Mouse (Mus musculus) hindbrain, embryonic 11.5 days (tissue): ENCODE measurements at regions not wholly inside any gene's neighbourhood (a gene's known extent, or its start where the extent isn't known, plus 50 kb on each side); places are given as distances from the start of the nearest gene placed in this dataset.

Source experiments
- ATAC-seq: fragments of 200-750 bp; cut with Nextera tagmentation; 2 replicates; pipeline ENCODE4 v1.8.0; 2017; ENCODE audit warnings: mild to moderate bottlenecking, moderate TSS enrichment, moderate library complexity; ENCODE audit not compliant: low FRiP score
- DNase-seq: peaks from one replicate; pipeline ENCODE4 v3.0.0-alpha.2; 2015; ENCODE audit warnings: low spot score
- H3K27ac ChIP-seq: fragments of 300-500 bp; sonication (generic); 2 replicates; pipeline ENCODE4 v1.5.1; 2014; ENCODE audit warnings: mild to moderate bottlenecking, low read depth, low read length
- H3K27me3 ChIP-seq: fragments of 300-500 bp; sonication (generic); 2 replicates; pipeline ENCODE4 v1.6.1; 2014; ENCODE audit warnings: mild to moderate bottlenecking, low read length, moderate library complexity, mixed read lengths; ENCODE audit not compliant: control insufficient read depth, insufficient read depth
- H3K36me3 ChIP-seq: fragments of 300-500 bp; sonication (generic); 2 replicates; pipeline ENCODE4 v1.6.1; 2014; ENCODE audit warnings: mild to moderate bottlenecking, low read length, moderate library complexity, mixed read lengths; ENCODE audit not compliant: control insufficient read depth, insufficient read depth
- H3K4me1 ChIP-seq: fragments of 300-500 bp; sonication (generic); replicated peaks from 2 replicates; pipeline ENCODE4 v1.6.1; 2014; ENCODE audit warnings: low read length, mixed read lengths; ENCODE audit not compliant: control insufficient read depth, insufficient read depth
- H3K4me2 ChIP-seq: fragments of 300-500 bp; sonication (generic); replicated peaks from 2 replicates; pipeline ENCODE4 v1.6.1; 2014; ENCODE audit warnings: mild to moderate bottlenecking, low read depth, low read length
- H3K4me3 ChIP-seq: fragments of 300-500 bp; sonication (generic); 2 replicates; pipeline ENCODE4 v1.5.1; 2014; ENCODE audit warnings: low read depth, low read length
- H3K9ac ChIP-seq: fragments of 300-500 bp; sonication (generic); 2 replicates; pipeline ENCODE4 v1.6.1; 2014; ENCODE audit warnings: low read depth, low read length
- H3K9me3 ChIP-seq: fragments of 300-500 bp; sonication (generic); 2 replicates; pipeline ENCODE4 v1.6.1; 2016; ENCODE audit warnings: low read length; ENCODE audit not compliant: control insufficient read depth
- WGBS: fragments of 180-500 bp; shearing (Covaris S2); extraction: QIAGEN DNeasy Blood & Tissue Kit; methylation state at CpG from one replicate; pipeline ENCODE4 v1.1.7; 2014; 5-methylcytosine and 5-hydroxymethylcytosine counted together

GRCm38 (mm10) chr14:109802522-109803126 lies 888.7 kb upstream of the Slitrk1 start:
- H3K27me3 ChIP-seq = no peaks in the 10 kb centered on the region
- no peak overlapping the region for H3K4me3 ChIP-seq
- H3K9ac ChIP-seq = no peak overlapping the region
- H3K9me3 ChIP-seq = no peaks in the 10 kb centered on the region
- WGBS = 73% methylated on average over 3 of the region's 3 CpGs
- no peaks in the 10 kb centered on the region for H3K36me3 ChIP-seq
- no peak for ATAC-seq
- DNase-seq = no peak
- H3K27ac ChIP-seq = no peak overlapping the region
- H3K4me1 ChIP-seq = no peaks in the 10 kb centered on the region
- no peak overlapping the region for H3K4me2 ChIP-seq

DNA sequence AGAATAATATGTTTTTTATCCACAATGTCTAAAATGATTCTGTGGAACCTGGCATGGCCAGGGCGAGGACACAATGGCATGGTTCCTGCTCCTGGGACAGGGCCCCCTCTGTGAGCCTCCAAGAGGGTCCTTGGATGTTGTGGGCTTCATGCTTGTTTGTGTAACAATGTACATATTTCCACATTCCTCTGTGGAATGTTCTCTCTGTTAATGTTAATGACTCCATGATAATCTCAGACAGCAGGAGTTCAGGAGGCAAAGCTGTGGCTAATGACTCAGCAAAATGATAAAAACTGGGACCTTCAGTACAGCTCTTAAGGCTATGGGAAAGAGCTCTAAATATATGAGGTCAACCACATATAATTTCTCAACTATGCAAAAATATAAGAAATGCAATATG lies 858.3 kb upstream of the Slitrk1 start:
- no peaks in the 10 kb centered on the region for H3K9me3 ChIP-seq
- H3K27ac ChIP-seq = no peak overlapping the region
- 56% methylated on average over 1 of the region's 1 CpGs for WGBS
- no peaks in the 10 kb centered on the region for H3K36me3 ChIP-seq
- no peak for DNase-seq
- H3K4me1 ChIP-seq = no peaks in the 10 kb centered on the region
- H3K4me2 ChIP-seq = no peak overlapping the region
- ATAC-seq = no peak
- no peaks in the 10 kb centered on the region for H3K27me3 ChIP-seq
- no peak overlapping the region for H3K4me3 ChIP-seq
- no peak overlapping the region for H3K9ac ChIP-seq

GRCm38 (mm10) chr14:109760892-109761291 lies 846.9 kb upstream of the Slitrk1 start:
- Histone ChIP-seq H3K4me3 (no peak overlapping the region), H3K4me2 (no peak overlapping the region), H3K36me3 (no peaks in the 10 kb centered on the region), H3K9ac (no peak overlapping the region), H3K4me1 (no peaks in the 10 kb centered on the region), H3K9me3 (no peaks in the 10 kb centered on the region), H3K27me3 (no peaks in the 10 kb centered on the region), H3K27ac (no peak overlapping the region)
- DNase-seq (no peak), ATAC-seq (peak; percentile 48; the same call in 1 of the 2 replicates)
- WGBS = 59% methylated on average over 1 of the region's 1 CpGs
